Mouse (Mus musculus): ENCODE measurements around the gene Nbea.

The Nbea gene

GRCm38 (mm10) chr3:55610191-55610590 lies 573.3 kb downstream of the Nbea start:
- no peak for DNase-seq (ENCODE audit: low read depth in 2 of 2, low spot score in 2 of 2)

DNA sequence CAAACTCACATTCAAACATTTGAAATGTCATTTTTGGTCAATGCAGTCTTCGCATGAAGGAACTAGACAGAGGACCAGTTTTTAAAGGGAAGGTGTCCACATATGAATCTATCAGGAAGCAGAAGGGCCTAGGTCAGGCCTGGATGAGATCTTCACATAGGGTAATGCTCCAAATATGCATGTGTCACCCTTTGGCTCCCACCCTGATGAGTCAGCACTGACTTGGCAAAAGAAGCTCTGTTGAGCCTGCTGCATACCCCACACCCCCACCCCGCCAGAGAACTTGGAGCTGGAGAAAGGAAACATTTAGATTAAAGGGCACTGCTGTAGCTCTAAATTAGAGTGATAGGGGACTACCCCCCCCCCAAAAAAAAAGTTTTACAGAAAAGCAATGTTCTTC lies 583.2 kb downstream of the Nbea start:
- DNase-seq (ENCODE audit: low read depth in 2 of 2, low spot score in 2 of 2) = no peak

GRCm38 (mm10) chr3:55599366-55600085 lies 584.0 kb downstream of the Nbea start:
- no peak for DNase-seq (ENCODE audit: low read depth in 2 of 2, low spot score in 2 of 2)

DNA sequence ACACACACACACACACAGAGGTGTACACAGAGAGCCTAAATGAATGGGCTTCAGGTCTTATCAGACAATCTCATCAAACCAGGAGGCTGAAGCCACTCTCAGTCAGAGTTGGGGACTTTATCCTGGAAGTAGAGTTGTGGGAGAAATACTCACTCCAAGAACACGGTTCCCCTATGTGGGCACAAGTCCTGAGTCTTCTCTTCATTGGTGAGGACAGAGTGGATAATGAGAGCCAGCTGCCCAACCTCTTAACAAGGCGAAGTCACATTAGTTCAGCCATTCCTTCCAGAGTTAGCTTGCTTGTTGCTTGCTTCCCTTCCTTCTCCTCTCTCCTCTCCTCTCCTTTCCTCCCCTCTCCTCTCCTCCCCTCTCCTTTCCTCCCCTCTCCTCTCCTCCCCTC lies 584.8 kb downstream of the Nbea start:
- DNase-seq (ENCODE audit: low read depth in 2 of 2, low spot score in 2 of 2) = no peak

- DNase-seq (ENCODE audit: low read depth in 2 of 2, low spot score in 2 of 2) = no peak
These were observed 590.2 kb downstream of the Nbea start for GRCm38 (mm10) chr3:55593312-55593711.

DNA sequence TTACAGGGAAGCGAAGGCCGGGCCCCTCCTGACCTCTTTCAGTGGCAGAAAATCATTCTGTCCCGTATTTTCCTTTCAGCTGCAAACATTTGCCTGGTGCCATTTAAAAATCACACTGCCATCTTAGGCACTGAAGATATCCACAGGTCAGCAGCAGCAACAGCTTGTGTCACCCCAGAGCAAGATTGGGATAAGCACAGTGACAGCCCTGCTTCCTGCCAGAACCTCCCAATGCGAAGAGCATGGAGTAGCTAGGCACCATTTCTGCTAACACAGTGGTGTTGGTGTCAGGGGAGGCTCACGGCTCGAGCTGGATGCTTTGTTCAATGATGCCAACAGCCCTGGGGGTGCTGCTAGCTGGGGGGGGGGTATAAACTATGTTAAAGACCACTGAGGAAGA lies 592.8 kb downstream of the Nbea start:
- DNase-seq (ENCODE audit: low read depth in 2 of 2, low spot score in 2 of 2) = no peak

DNA sequence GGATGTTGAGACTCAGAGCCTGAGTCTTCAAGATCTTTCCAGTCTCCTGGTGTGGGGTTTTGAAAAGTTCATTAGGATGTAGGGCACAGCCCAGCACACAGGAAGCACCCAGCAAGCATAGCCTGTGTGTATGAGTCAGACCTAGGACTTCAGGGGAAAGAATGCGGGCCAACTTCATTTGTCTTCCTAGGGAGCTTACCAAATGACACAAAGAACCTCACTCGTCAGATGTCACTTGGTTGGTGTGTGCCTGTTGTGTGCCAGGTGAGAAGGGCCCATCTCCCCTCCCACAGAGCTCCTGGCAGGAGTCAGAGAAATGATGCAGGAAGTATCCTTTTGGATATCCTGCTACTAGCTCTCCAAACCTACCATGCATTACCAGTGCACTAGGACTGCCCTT lies 593.2 kb downstream of the Nbea start:
- DNase-seq (ENCODE audit: low read depth in 2 of 2, low spot score in 2 of 2) = no peak

GRCm38 (mm10) chr3:55589402-55589944 lies 594.0 kb downstream of the Nbea start:
- DNase-seq (ENCODE audit: low read depth in 2 of 2, low spot score in 2 of 2) = no peak

DNA sequence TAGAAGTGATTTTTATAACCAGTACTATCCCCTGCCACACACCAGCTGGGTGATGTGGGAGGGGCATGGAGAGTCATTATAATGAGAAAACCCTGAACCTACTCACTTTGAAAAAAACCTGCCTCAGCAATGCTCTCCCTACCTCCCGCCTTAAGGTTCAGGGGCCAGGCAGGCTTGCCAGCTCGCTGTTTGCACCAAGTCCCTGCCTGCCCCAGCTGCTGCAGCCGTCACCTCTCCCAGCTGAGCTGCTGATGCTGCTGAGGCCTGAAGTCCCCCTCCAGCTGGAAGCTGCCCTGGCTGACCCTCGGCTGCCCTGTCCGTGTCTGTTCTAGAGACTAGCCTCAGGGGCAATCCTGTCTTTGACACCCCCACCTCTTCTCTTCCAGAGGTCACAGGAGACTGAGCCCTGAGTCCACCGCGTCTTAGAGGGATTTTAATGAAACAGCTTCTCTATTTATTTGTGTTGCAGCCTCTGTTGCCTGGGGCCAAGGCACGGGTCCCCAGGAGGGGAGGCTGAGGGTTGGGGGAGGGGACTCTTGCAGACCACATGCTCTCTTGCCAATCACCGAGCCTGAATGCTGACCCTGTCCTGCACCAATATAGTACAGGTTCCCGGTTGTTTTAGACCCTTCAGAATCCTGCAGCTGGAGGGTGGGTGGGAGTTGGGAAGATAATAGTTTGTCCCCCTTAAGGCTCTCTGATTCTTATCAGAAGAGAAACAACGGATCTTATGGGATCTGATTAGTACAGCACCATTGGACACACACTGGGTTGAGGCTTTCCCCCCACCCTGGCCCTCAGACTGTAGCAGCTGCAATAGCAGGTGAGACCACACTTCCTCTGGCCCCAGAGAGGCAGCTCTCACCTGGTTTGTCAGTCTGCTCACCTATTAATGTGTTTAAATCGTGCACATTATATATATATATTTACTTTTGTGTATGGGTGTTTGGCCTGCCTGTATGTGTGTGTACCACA lies 595.2 kb downstream of the Nbea start:
- no peak for DNase-seq (ENCODE audit: low read depth in 2 of 2, low spot score in 2 of 2)

GRCm38 (mm10) chr3:55587434-55587971 lies 596.0 kb downstream of the Nbea start:
- DNase-seq (ENCODE audit: low read depth in 2 of 2, low spot score in 2 of 2) = no peak
